Mouse (Mus musculus) kidney, adult 2 months (tissue): ENCODE measurements around the gene Ciita.

ENCODE experiments used
- CTCF ChIP-seq: fragments of 200-500 bp; conservative IDR thresholded peaks from 2 replicates; pipeline ENCODE4 v1.5.1; 2011; ENCODE audit warnings: low read depth, mild to moderate bottlenecking, control low read depth, low read length, moderate library complexity, mixed read lengths; ENCODE audit not compliant: insufficient read depth, insufficient read length
- POLR2A ChIP-seq: fragments of 200-500 bp; IDR thresholded peaks from one replicate; pipeline ENCODE4 v1.6.1; 2011; ENCODE audit warnings: low read depth, low read length, control low read depth

DNA sequence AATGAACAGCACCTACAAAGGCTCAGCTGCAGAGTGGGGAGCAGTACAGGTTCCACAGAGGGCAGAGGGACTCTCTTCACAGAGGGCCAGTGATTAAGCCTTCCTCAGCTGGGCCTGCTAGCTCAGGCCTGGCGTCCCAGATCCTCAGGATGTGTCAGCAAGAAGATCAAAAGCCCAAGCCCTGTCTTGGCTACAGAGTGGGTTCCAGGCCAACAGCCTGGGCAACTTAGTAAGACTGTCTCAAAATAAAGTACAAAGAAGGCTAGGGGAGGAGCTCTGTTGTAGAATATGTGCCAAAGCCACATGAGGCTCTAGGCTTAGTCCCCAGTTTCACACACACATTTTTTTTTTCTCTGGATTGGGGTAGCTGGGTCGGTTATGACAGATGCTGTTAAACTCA lies 95.1 kb downstream of the Ciita start:
- no peak for TF ChIP-seq CTCF
- TF ChIP-seq POLR2A = no peak
